Mouse (Mus musculus) Patski (cell line): ENCODE results near the gene Islr. TPM values are rescaled to one million over a fixed set of nuclear protein-coding genes. Genes with fewer than 3 reads are reported as not detected.

Experiments used
- ATAC-seq: fragments of 100-300 bp; one replicate; pipeline ENCODE4 v1.8.0; 2021
- CTCF ChIA-PET: fragments of 350-600 bp; sonication (Branson Sonifier 250); formaldehyde crosslinking; loops from one replicate; lab custom pipeline; 2022; ENCODE audit warnings: inconsistent platforms; lab: Charles Lee
- POLR2A ChIA-PET: fragments of 350-600 bp; sonication (Branson Sonifier 250); formaldehyde crosslinking; loops from one replicate; lab custom pipeline; 2022; ENCODE audit warnings: antibody characterized with exemption, inconsistent platforms; lab: Charles Lee
- DNase-seq: peaks from one replicate; pipeline ENCODE4 v3.0.0-alpha.2; 2011; ENCODE audit warnings: low read depth, low spot score
- H3K27me3 ChIP-seq: fragments of 371-371 bp; one replicate; pipeline ENCODE4 v1.5.1; 2021
- CTCF ChIP-seq: fragments of 100-300 bp; IDR thresholded peaks from one replicate; pipeline ENCODE4 v1.5.1; 2021
- in situ Hi-C: fragments of 300-500 bp; cut with MboI; formaldehyde crosslinking; loops from 3 replicates; pipeline ENCODE4 v1.11.1; 2018; ENCODE audit warnings: low pct_unique_long_range_greater_than_20kb, mixed read lengths
- polyA plus RNA-seq: library from polyadenylated mRNA; unstranded; gene quantifications from one replicate; pipeline ENCODE4 v1.2.3, GENCODE M21; 2021

Islr gene
- polyA plus RNA-seq, 1 experiment from 2014 or later, result 39.6 TPM

DNA sequence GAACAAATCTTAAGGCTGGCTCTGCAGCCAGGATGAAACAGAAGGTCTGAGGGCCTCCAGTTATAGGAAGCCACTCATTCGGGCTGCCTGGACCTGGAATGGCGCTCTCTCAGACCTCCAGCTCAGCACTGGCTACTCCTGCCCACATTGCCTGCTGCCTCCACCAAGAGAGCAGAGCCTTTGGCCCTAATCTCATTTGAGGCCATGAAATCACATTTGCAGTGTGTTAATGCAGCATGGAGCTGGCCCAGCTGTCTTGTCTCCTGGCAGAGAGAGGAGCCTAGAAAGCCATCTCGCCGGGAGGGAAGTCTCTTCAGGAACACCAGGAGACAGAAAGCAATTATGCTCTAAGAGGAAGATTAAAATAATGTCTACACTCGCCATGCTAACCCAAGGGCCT, 96.6 kb downstream of the Islr start:
- POLR2A ChIA-PET, result no interaction called here
- H3K27me3 ChIP-seq, result no peaks in the 10 kb centered on the region
- CTCF ChIA-PET, result no interaction called here
- DNase-seq, result no peak
- no peak for TF ChIP-seq CTCF
- in situ Hi-C loops, result no loop called here
- no peak for ATAC-seq

Other genes starting within 250 kb of the Islr start
- gene Cyp11a1, start 197.9 kb downstream of the Islr start, polyA plus RNA-seq, result 0.13 TPM
- gene Stra6, start 140.5 kb downstream of the Islr start, polyA plus RNA-seq, result 52.4 TPM
- gene Ccdc33, start 85.5 kb downstream of the Islr start, polyA plus RNA-seq, result 0.60 TPM
- 2.1 TPM for gene Islr2, start within 50 bp of the Islr start, polyA plus RNA-seq
- 37.8 TPM for gene Pml, start 45.5 kb upstream of the Islr start, polyA plus RNA-seq
- 45.8 TPM for gene Stoml1, start 48.9 kb upstream of the Islr start, polyA plus RNA-seq
- 139 TPM for gene Loxl1, start 108.9 kb upstream of the Islr start, polyA plus RNA-seq
- not detected for gene Tbc1d21, start 166.1 kb upstream of the Islr start, polyA plus RNA-seq